Mouse (Mus musculus): ENCODE measurements around the gene Iars2.
A peak's percentile ranks its signal among the peaks of the same experiment; 100 is the strongest.

Gene Iars2

GRCm38 (mm10) chr1:185279288-185279687 is 49.9 kb downstream of the Iars2 start:
- DNase-seq (ENCODE audit: low spot score in 2 of 2): no peak

- DNase-seq (ENCODE audit: low spot score in 2 of 2): no peak
Observed at GRCm38 (mm10) chr1:185277022-185277421, 52.2 kb downstream of the Iars2 start.

- DNase-seq (ENCODE audit: low spot score in 2 of 2): no peak
Observed at GRCm38 (mm10) chr1:185275976-185276375, 53.2 kb downstream of the Iars2 start.

GRCm38 (mm10) chr1:185274819-185275545 is 54.2 kb downstream of the Iars2 start:
- DNase-seq (ENCODE audit: low spot score in 2 of 2): no peak

GRCm38 (mm10) chr1:185271373-185271772 is 57.8 kb downstream of the Iars2 start:
- DNase-seq (ENCODE audit: low spot score in 2 of 2): no peak

- no peak for DNase-seq (ENCODE audit: low spot score in 2 of 2)
Observed at GRCm38 (mm10) chr1:185270403-185271097, 58.6 kb downstream of the Iars2 start.

- DNase-seq (ENCODE audit: low spot score in 2 of 2): no peak
Observed at GRCm38 (mm10) chr1:185268675-185269074, 60.5 kb downstream of the Iars2 start.

- DNase-seq (ENCODE audit: low spot score in 2 of 2): no peak
Observed at GRCm38 (mm10) chr1:185262565-185262964, 66.6 kb downstream of the Iars2 start.

GRCm38 (mm10) chr1:185256753-185257152 is 72.4 kb downstream of the Iars2 start:
- DNase-seq (ENCODE audit: low spot score in 2 of 2): no peak

- DNase-seq (ENCODE audit: low spot score in 2 of 2): no peak
Observed at GRCm38 (mm10) chr1:185255336-185255735, 73.9 kb downstream of the Iars2 start.

GRCm38 (mm10) chr1:185253140-185253892 is 75.9 kb downstream of the Iars2 start:
- no peak for DNase-seq (ENCODE audit: low spot score in 2 of 2)

GRCm38 (mm10) chr1:185252351-185252750 is 76.8 kb downstream of the Iars2 start:
- no peak for DNase-seq (ENCODE audit: low spot score in 2 of 2)

GRCm38 (mm10) chr1:185248728-185249127 is 80.5 kb downstream of the Iars2 start:
- DNase-seq (ENCODE audit: low spot score in 2 of 2): no peak

GRCm38 (mm10) chr1:185247429-185248085 is 81.6 kb downstream of the Iars2 start:
- no peak for DNase-seq (ENCODE audit: low spot score in 2 of 2)

- no peak for DNase-seq (ENCODE audit: low spot score in 2 of 2)
Observed at GRCm38 (mm10) chr1:185245456-185245855, 83.7 kb downstream of the Iars2 start.

GRCm38 (mm10) chr1:185243013-185243412 is 86.2 kb downstream of the Iars2 start:
- no peak for DNase-seq (ENCODE audit: low spot score in 2 of 2)

- DNase-seq (ENCODE audit: low spot score in 2 of 2): peak in 1 of 2 experiments; percentile 5
Observed at GRCm38 (mm10) chr1:185236530-185236929, 92.7 kb downstream of the Iars2 start.

- DNase-seq (ENCODE audit: low spot score in 2 of 2): no peak
Observed at GRCm38 (mm10) chr1:185235837-185236236, 93.4 kb downstream of the Iars2 start.
